Mouse (Mus musculus) retina, postnatal 7 days (tissue): Measurements from ENCODE around the gene Olfr1160.
"Not testable (repeated sequence)": the region's sequence is repeated elsewhere in the genome, so short reads cannot be mapped to it uniquely, and the experiment has no call there.

ENCODE experiments used
- DNase-seq: peaks from one replicate; pipeline ENCODE4 v3.0.0-alpha.2; 2012; ENCODE audit warnings: low read depth, low spot score

Gene Olfr1160

DNA sequence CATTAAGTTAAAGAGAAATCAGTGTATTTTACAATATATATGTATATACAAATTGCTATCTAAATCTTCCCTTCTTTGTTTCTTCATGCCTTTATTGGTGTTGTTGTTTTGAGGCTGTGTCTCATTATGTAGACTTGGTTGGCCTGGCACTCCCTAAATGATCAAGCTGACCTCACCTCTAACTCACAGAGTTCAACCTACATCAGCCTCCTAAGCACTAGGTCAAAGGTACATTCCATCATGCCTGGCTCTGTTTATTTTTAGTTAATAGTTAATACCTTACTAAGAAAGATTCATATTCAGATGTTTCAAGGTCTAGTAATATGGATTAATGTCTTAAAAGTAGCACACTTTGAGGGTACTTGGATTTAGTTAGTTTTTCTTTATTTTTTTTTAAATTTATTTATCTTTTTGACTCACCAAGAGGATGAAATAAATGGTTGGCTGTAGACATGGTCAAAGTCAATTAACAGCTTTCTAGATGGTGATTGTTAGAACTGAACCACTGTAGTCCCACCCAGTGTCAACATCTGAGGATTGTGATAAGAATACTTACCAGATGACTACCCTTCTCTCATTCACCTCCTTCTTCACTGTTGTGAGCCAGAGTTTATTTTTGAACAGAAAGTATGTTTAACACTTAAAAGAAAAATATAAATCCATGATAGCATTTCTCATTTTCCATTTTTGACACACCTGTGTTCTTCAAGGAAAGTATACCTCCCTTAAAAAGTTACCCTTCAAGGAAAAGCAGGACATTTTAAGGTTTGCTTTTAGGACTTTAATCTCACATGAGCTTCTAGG, at the start of gene Olfr1160:
Gene Olfr1160, minus strand, starts transcription at position 754 of the 804 bp plus-strand sequence.
- DNase-seq = no peak

DNA sequence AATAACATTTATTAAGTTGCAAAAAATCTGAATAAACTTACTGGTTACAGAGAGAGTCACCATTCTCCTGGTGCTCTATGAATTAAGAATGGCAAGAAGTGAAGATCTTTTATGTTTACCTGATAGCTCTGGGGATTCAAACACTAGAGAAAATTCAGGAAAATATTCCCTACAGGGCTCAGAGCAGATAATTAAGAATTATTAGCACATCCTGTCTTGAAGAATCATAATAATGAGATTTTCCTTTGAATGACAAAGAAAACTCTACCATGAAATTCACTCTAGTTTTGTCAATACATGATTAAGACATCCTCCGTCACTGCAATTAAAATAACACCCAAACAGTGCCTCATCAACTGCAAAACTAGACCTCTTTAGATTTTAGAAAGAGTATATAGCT, 43.0 kb upstream of the Olfr1160 start, which contains the start of gene Olfr1162:
Gene Olfr1162, minus strand, starts transcription at position 101 of the 400 bp plus-strand sequence.
- no peak for DNase-seq

DNA sequence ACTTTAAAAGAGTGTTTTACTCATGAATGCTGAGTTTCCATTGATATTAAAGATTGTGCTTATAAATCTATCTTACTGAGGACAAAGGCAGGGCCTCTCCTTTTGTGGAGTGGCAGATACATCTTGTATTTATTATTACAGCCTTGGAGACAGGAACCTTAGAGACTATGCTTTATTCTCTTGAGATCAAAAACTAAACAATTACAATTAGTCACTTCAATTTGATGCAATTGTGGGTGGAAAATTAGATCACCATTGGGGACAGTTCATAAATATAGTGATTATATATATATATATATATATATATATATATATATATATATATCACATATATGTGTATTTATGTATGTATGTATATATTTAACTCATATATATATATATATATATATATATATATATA, 29.5 kb upstream of the Olfr1160 start, which contains the start of gene Olfr73:
Gene Olfr73, minus strand, starts transcription at position 101 of the 400 bp plus-strand sequence.
- no peak for DNase-seq

- not testable (repeated sequence) for DNase-seq
Observed at GRCm38 (mm10) chr2:88022474-88022873, 14.4 kb upstream of the Olfr1160 start, which contains the start of gene Olfr1161. TSS of gene Olfr1161 (plus strand) at chr2:88022774.

DNA sequence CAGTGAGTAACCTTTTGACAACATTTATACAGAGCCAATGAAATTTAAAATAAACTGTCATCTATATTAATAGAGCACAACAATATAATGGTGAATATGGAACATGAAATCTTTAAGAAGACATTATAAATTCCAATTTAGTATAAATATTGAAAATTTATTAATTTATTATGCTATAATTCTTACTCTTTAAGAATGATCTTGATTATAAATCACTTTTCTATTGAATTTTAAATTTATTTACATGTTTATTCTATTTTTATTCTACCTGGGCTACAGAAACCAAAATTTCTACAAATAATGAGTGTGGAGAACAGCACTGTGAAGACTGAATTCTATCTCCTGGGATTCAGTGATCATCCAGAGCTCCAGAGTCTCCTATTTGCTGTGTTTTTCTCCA, 18.3 kb downstream of the Olfr1160 start, which contains the start of gene Olfr1158:
Gene Olfr1158, plus strand, starts transcription at position 301 of the 400 bp plus-strand sequence.
- no peak for DNase-seq

DNA sequence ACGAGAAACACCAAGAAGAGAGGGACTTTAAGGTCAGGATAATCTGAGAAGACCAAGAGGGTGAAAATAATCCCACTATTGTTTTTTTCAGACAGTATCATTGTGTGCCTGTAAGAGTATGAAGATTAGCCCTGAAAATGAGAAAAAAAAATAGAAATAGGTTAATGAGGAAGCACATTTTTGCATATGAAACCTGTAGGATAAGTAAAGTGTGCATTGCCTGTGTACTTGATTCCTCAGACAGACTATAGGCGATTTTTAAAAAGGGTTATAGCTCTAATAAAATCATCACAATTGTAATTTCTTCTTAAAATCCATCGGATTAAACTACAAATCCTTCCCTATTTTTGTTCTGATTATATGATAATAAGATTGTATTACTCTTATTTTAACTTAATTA, 33.5 kb downstream of the Olfr1160 start, which contains the start of gene Olfr74:
Gene Olfr74, minus strand, starts transcription at position 101 of the 400 bp plus-strand sequence.
- DNase-seq = no peak

DNA sequence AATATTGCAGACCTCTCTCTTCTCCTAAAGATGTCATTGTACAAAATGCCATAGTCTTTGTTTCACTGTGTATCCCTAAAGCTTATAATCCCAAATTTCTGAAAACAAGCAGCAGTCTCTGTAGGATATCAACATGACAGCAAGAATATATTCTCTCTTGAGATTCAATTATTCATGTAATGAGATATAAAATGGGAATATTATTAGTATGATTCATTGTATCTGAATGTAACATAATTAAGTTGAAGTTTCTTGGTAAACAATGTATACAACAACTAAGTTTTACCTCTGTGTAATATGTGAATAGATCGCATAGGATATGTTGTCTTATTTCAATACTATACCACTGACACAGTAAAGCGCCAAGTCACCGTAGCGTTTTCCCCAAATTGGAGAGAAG, 39.9 kb downstream of the Olfr1160 start, which contains the start of gene Olfr1157:
Gene Olfr1157, minus strand, starts transcription at position 101 of the 400 bp plus-strand sequence.
- DNase-seq = no peak

DNA sequence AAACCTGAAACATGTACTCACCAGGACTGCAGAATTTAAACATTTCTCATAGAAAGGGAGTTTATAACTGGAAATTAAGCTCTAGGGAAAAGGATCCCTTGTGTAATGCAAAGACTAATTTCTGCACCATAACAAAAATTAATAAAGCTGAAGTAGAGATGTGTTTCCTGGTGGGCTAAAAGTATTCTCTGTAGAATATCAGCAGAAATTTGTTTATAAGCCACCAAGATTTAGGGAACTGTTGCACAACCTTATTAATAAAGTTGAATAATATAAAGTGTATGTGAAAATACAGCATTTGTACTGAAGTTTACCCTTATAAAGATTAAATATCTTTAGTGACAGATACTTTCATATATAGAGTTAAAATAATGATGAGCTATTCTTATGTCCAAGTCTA, 55.1 kb downstream of the Olfr1160 start, which contains the start of gene Olfr1156:
Gene Olfr1156, minus strand, starts transcription at position 101 of the 400 bp plus-strand sequence.
- no peak for DNase-seq
